Mouse (Mus musculus): ENCODE measurements around the gene Nhlh2.

Nhlh2 gene

GRCm38 (mm10) chr3:102025659-102026058 is 15.8 kb downstream of the Nhlh2 start:
- no peak for DNase-seq (ENCODE audit: low spot score in 2 of 2)

- peak in 1 of 2 experiments; percentile 7 for DNase-seq (ENCODE audit: low spot score in 2 of 2)
Measured at GRCm38 (mm10) chr3:102027880-102028279, 18.0 kb downstream of the Nhlh2 start.

- no peak for DNase-seq (ENCODE audit: low spot score in 2 of 2)
Measured at GRCm38 (mm10) chr3:102037806-102038205, 27.9 kb downstream of the Nhlh2 start.

- no peak for DNase-seq (ENCODE audit: low spot score in 2 of 2)
Measured at GRCm38 (mm10) chr3:102038608-102039007, 28.7 kb downstream of the Nhlh2 start.

GRCm38 (mm10) chr3:102041632-102042031 is 31.8 kb downstream of the Nhlh2 start:
- no peak for DNase-seq (ENCODE audit: low spot score in 2 of 2)

GRCm38 (mm10) chr3:102045071-102045470 is 35.2 kb downstream of the Nhlh2 start:
- DNase-seq (ENCODE audit: low spot score in 2 of 2) = no peak

GRCm38 (mm10) chr3:102047532-102047931 is 37.7 kb downstream of the Nhlh2 start:
- no peak for DNase-seq (ENCODE audit: low spot score in 2 of 2)

GRCm38 (mm10) chr3:102049207-102050104 is 39.6 kb downstream of the Nhlh2 start:
- DNase-seq (ENCODE audit: low spot score in 2 of 2) = no peak

GRCm38 (mm10) chr3:102052036-102052435 is 42.2 kb downstream of the Nhlh2 start:
- DNase-seq (ENCODE audit: low spot score in 2 of 2) = no peak

- DNase-seq (ENCODE audit: low spot score in 2 of 2) = no peak
Measured at GRCm38 (mm10) chr3:102053293-102053692, 43.4 kb downstream of the Nhlh2 start.

- DNase-seq (ENCODE audit: low spot score in 2 of 2) = no peak
Measured at GRCm38 (mm10) chr3:102055878-102056277, 46.0 kb downstream of the Nhlh2 start.

- DNase-seq (ENCODE audit: low spot score in 2 of 2) = peak in 1 of 2 experiments; percentile 7
Measured at GRCm38 (mm10) chr3:102060065-102060464, 50.2 kb downstream of the Nhlh2 start.

GRCm38 (mm10) chr3:102061923-102062670 is 52.2 kb downstream of the Nhlh2 start:
- DNase-seq (ENCODE audit: low spot score in 2 of 2) = peak in 1 of 2 experiments; percentile 36

- DNase-seq (ENCODE audit: low spot score in 2 of 2) = no peak
Measured at GRCm38 (mm10) chr3:102062671-102063010, 52.8 kb downstream of the Nhlh2 start.

GRCm38 (mm10) chr3:102063273-102064120 is 53.6 kb downstream of the Nhlh2 start:
- no peak for DNase-seq (ENCODE audit: low spot score in 2 of 2)

GRCm38 (mm10) chr3:102064566-102064965 is 54.7 kb downstream of the Nhlh2 start:
- no peak for DNase-seq (ENCODE audit: low spot score in 2 of 2)

All from thymus, postnatal 10 days (tissue).